Mouse (Mus musculus): ENCODE measurements around the gene 1700016H13Rik.

Gene 1700016H13Rik

GRCm38 (mm10) chr5:103673611-103674010 is 17.8 kb upstream of the 1700016H13Rik start:
- no peak for DNase-seq (ENCODE audit: low spot score in 2 of 2)

GRCm38 (mm10) chr5:103671858-103672257 is 16.0 kb upstream of the 1700016H13Rik start:
- no peak for DNase-seq (ENCODE audit: low spot score in 2 of 2)

DNA sequence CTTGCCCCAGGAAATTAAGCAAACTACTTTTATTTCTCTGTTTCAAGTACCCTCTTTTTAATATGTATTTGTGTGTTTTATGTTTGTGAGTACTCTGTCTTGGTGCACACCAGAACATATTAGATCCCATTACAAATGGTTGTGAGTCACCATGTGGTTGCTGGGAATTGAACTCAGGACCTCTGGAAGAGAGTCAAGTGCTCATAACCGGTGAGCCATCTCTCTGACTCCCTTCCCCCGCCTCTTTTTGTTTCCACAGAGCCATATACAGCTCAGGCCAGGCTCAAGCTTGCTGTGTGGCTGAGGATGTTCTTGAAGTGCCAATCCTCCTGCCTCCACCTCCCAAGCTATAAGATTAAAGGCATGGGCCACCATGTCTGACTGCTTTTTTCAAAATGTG is 10.1 kb upstream of the 1700016H13Rik start:
- no peak for DNase-seq (ENCODE audit: low spot score in 2 of 2)

DNA sequence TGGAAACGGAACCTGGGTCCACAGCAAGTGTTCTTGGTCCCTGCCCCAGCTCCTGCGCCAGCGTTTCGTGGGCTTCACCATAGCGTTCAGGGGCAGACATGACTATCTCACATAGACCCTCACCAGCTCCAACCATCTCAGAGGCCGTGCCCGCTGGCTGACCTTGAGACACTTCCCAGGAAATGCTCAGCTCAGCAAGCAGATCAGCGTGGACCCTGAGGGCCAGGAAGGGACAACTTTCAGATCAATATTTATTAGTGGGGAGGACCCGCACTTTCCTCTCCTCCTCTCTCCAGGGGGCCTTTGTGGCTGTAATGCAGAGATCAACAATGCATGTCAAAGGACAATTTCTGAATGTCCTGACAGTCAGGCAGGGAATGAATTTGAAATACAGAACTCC is 9.1 kb upstream of the 1700016H13Rik start:
- no peak for DNase-seq (ENCODE audit: low spot score in 2 of 2)

DNA sequence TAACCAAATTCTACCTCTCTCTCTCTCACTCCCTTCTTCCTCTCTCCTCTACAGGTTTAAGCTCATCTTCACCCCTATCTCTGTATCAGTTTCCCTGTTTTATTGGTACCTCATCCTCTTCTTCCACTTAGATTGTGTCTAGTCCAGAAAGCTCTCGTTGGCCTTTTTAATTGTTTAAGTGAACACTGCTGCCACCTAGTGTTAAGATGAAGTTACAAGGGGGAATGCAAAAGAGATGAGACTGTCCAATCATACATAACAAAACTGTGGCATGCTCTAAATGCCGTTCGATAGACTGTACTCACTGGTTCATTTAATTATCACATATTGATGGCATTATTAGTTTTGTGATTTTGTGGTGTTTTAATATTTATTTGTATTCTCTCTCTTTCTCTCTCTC is 3.8 kb upstream of the 1700016H13Rik start:
- peak in 1 of 2 experiments; percentile 36 for DNase-seq (ENCODE audit: low spot score in 2 of 2)

DNA sequence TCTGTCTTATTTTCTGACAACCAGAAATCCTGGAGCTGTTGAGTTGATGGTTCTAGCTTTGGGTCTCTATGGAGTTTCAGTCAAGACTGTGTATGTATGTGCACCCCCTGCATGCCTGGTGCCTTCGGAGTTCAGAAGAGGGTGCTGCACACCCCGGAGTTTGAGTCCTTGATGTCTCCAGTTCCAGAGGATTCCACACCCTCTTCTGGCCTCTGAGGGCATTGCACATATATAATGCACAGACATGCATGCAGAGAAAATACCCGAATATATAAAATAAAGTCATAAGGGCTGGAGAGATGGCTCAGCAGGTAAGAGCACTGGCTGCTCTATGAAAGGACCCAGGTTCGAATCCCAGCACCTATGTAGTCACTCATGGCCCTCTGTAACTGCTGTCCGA is 3.1 kb upstream of the 1700016H13Rik start:
- DNase-seq (ENCODE audit: low spot score in 2 of 2): peak in 1 of 2 experiments; percentile 25

GRCm38 (mm10) chr5:103654780-103655179 is 1.0 kb downstream of the 1700016H13Rik start:
- DNase-seq (ENCODE audit: low spot score in 2 of 2): no peak

GRCm38 (mm10) chr5:103654225-103654624 is 1.6 kb downstream of the 1700016H13Rik start:
- peak in 1 of 2 experiments; percentile 25 for DNase-seq (ENCODE audit: low spot score in 2 of 2)

- DNase-seq (ENCODE audit: low spot score in 2 of 2): no peak
These were observed 8.5 kb downstream of the 1700016H13Rik start for GRCm38 (mm10) chr5:103647320-103647719.

DNA sequence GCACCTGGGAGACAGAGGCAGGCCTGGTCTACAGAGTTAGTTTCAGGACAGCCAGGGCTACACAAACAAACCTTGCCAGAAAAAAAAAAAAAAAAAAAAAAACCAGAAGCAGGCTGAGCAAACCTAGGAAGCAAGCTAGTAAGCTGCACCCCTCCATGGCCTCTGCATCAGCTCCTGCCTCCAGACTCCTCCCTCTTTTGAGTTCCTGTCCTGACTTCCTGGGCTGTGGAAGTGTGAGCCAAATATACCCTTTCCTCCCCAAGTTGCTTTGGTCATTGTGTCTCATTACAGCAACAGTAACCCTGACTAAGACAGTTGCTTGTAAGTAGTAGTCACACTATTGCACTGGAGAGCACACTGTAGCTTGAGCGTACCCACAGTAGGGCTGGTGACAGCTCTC is 11.6 kb downstream of the 1700016H13Rik start:
- no peak for DNase-seq (ENCODE audit: low spot score in 2 of 2)

DNA sequence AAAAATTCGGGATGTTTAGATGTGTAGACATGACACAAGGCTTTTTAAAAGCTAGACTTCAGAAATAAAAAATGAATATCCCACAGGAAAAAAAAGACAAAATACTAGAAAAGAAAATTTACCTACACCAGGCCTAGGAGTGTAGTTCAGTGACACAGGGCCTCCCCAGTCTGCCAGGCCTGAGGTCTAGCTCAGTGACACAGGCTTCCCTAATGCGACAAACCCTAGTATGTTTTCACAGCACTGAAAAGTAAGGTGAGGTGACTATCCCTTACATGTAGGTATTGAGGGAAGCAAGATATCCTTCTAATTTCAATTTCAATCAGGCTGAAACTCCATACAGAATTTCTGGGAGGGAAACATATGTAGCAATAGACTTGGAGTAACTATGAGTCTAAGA is 18.6 kb downstream of the 1700016H13Rik start:
- DNase-seq (ENCODE audit: low spot score in 2 of 2): no peak

- DNase-seq (ENCODE audit: low spot score in 2 of 2): no peak
These were observed 25.8 kb downstream of the 1700016H13Rik start for GRCm38 (mm10) chr5:103629854-103630580.

- DNase-seq (ENCODE audit: low spot score in 2 of 2): peak; percentile 37 to 57
These were observed 26.6 kb downstream of the 1700016H13Rik start, which contains the start of gene Slc10a6 for GRCm38 (mm10) chr5:103629111-103629764. Gene Slc10a6 (minus strand): TSS chr5:103629403.

GRCm38 (mm10) chr5:103628499-103628898 is 27.3 kb downstream of the 1700016H13Rik start:
- DNase-seq (ENCODE audit: low spot score in 2 of 2): no peak

DNA sequence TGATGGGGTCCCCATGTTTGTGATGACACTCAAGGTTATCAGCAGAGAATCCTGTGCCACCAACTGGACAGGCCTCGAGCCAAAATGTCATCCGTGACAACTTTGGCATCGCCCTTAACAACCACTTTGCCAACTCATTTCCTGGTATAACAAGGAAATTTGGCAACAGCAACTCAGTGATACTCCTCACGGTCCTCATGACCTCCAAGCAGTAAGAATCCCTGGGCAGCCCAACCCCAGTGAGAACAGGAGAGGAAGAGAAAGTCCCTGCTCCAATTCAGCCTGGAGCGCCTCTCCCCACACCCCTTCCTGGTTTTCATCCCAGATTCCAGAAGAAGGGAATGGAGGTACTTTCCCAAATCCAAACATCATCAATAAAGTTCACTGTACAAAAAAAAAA is 31.0 kb downstream of the 1700016H13Rik start:
- no peak for DNase-seq (ENCODE audit: low spot score in 2 of 2)

DNA sequence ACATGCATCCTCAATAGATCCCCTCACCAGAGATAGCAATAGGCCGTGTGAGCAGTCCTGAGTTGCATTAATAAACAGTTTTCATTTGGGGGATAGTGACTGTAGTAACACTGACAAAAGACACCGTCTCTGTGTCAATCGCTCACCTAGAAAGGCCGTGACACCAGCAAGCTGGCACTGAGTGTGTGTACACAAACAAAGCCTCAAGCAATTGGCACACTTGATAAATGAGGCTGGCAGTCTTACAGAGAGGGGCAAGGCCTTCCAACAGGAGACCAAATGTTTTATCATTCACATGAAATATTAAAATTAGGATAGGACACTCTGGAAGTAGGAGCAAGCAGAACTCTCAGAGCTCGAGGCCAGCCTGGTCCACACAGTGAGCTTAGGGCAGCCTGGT is 33.5 kb downstream of the 1700016H13Rik start:
- no peak for DNase-seq (ENCODE audit: low spot score in 2 of 2)

DNA sequence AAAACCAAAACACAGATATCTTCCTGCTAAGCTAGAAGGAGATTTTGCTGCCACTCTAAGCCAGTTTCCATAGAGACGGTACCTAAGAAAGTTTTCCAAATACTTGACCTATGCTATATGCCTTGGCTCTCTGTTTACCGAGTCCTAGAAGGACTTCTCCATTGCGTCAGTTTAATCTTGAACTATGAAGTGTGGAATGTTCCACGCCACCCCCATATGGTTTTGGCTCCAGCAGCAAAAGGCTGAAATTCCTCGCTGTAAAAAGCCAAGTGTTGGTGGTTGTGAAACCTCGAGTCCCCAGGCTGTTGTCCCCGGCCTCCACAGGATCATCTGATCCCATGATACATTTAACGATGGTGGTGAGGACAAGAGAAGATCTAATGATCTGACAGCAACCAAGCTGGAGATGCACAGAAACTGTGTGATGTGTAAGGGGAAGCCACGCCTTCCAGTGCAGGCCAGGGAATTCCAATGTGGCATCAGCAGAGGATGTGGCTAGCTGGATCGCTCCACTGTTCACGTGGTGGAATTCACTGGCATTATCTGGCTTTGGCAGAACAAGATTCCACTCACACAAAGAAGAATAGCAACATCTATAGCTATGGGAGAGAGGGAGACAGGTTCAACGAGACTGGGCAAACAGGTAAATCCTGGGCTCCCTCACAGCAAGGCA is 35.4 kb downstream of the 1700016H13Rik start:
- peak in 1 of 2 experiments; percentile 11 for DNase-seq (ENCODE audit: low spot score in 2 of 2)

DNA sequence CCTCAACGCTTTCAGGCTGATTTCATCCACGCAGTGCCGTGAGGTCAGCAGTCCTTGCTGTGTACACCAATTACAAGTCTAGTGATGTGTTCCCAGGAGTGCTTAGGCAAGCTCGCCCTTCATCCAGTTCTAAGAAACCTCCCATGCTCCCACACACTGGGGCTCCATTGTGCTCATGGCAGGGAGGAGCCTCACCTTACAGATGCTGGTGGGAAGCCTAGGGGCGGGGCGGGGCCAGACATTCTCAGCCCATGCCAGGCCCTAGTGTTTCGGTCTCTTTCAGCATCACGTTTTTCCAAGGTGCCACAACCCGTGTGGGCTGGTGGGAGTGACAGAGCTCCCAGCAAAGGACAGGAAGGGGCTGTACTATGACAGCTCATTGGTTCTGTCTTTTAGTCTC is 38.6 kb downstream of the 1700016H13Rik start:
- no peak for DNase-seq (ENCODE audit: low spot score in 2 of 2)

DNA sequence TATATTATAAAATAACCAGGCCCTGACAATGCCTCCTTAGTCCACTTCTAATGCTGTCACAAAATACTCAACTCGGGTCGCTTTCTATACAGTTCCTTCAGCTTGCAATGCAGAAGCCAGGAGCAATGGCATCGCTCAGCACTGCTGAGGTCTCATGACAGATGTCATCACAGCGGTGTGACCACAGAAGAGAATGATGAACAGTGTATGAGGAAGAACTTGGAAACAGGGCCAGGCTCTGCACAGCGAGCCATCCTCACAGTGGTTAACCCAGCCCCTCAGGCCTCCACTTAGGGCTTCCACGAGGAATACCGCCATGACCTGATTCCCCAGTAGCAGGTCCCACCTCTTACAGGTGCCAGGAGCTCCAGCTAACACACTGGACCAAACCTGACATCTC is 41.5 kb downstream of the 1700016H13Rik start:
- no peak for DNase-seq (ENCODE audit: low spot score in 2 of 2)

- no peak for DNase-seq (ENCODE audit: low spot score in 2 of 2)
These were observed 43.5 kb downstream of the 1700016H13Rik start for GRCm38 (mm10) chr5:103612316-103612715.

GRCm38 (mm10) chr5:103610856-103611472 is 44.8 kb downstream of the 1700016H13Rik start:
- DNase-seq (ENCODE audit: low spot score in 2 of 2): no peak

GRCm38 (mm10) chr5:103610148-103610547 is 45.7 kb downstream of the 1700016H13Rik start:
- DNase-seq (ENCODE audit: low spot score in 2 of 2): no peak

All from right cerebral cortex, adult 2 months (tissue).